Mouse (Mus musculus) heart, postnatal 0 days (tissue): ENCODE measurements around the gene Ptbp1. TPM values are rescaled to one million over a fixed set of nuclear protein-coding genes. Genes with fewer than 3 reads are reported as not detected.
A peak's percentile ranks its signal among the peaks of the same experiment; 100 is the strongest.

Experiments
- ATAC-seq: fragments of 200-750 bp; cut with Nextera tagmentation; 2 replicates; pipeline ENCODE4 v1.8.0; 2017; ENCODE audit warnings: low read depth, moderate number of reproducible peaks, moderate library complexity; ENCODE audit not compliant: insufficient read depth
- DNase-seq: peaks from one replicate; pipeline ENCODE4 v3.0.0-alpha.2; 2016; ENCODE audit warnings: low spot score
- H3K27ac ChIP-seq: fragments of 300-500 bp; sonication (generic); 2 replicates; pipeline ENCODE4 v1.5.1; 2014; ENCODE audit warnings: low read depth, mild to moderate bottlenecking
- H3K27me3 ChIP-seq: fragments of 300-500 bp; sonication (generic); 2 replicates; pipeline ENCODE4 v1.6.1; 2014; ENCODE audit warnings: low read length, mixed read lengths; ENCODE audit not compliant: control insufficient read depth, insufficient read depth
- H3K36me3 ChIP-seq: fragments of 300-500 bp; sonication (generic); replicated peaks from 2 replicates; pipeline ENCODE4 v1.6.1; 2014; ENCODE audit warnings: low read length, mixed read lengths; ENCODE audit not compliant: control insufficient read depth, insufficient read depth
- H3K4me1 ChIP-seq: fragments of 300-500 bp; sonication (generic); 2 replicates; pipeline ENCODE4 v1.6.1; 2014; ENCODE audit warnings: antibody characterized with exemption; ENCODE audit not compliant: control insufficient read depth, insufficient read depth
- H3K4me2 ChIP-seq: fragments of 300-500 bp; sonication (generic); 2 replicates; pipeline ENCODE4 v1.6.1; 2014; ENCODE audit warnings: low read depth, mild to moderate bottlenecking, low read length, moderate library complexity
- H3K4me3 ChIP-seq: fragments of 300-500 bp; sonication (generic); 2 replicates; pipeline ENCODE4 v1.5.1; 2014; ENCODE audit warnings: low read depth, low read length
- H3K9ac ChIP-seq: fragments of 300-500 bp; sonication (generic); replicated peaks from 2 replicates; pipeline ENCODE4 v1.6.1; 2014; ENCODE audit warnings: low read depth, low read length, mixed read lengths
- H3K9me3 ChIP-seq: fragments of 300-500 bp; sonication (generic); replicated peaks from 2 replicates; pipeline ENCODE4 v1.6.1; 2016; ENCODE audit warnings: low read length; ENCODE audit not compliant: control insufficient read depth
- CTCF ChIP-seq: IDR thresholded peaks from 2 replicates; pipeline ENCODE4 v1.5.1; 2016; ENCODE audit warnings: antibody characterized with exemption, control low read depth, low read depth
- EP300 ChIP-seq: IDR thresholded peaks from 2 replicates; pipeline ENCODE4 v1.6.1; 2016; ENCODE audit warnings: antibody characterized with exemption, low read depth
- WGBS: fragments of 180-500 bp; shearing (Covaris S2); extraction: QIAGEN DNeasy Blood & Tissue Kit; methylation state at CpG from one replicate; pipeline ENCODE4 v1.1.7; 2014; 5-methylcytosine and 5-hydroxymethylcytosine counted together
- polyA plus RNA-seq: library from polyadenylated mRNA; unstranded; fragments of >200 nt; fragmentation: Nextera tagmentation; extraction: Ambion mirVana; gene quantifications from 2 replicates; pipeline ENCODE4 v1.2.1, GENCODE M21; 2015
- total RNA-seq: library from RNA; depleted of rRNA; stranded (reverse); fragments of >200 nt; gene quantifications from 2 replicates; pipeline ENCODE4 v1.2.3, GENCODE M21; 2014; ENCODE audit warnings: low replicate concordance

Gene Ptbp1
- total and polyA plus RNA-seq, 2 experiments from 2014 or later: 40.4 to 186 TPM

- Histone ChIP-seq H3K9me3 (no peaks in the 10 kb centered on the region), H3K36me3 (peaks cover 11% of the 10 kb centered on the region), H3K4me3 (no peak overlapping the region), H3K9ac (no peak overlapping the region), H3K27ac (no peak overlapping the region), H3K27me3 (no peaks in the 10 kb centered on the region), H3K4me1 (peaks cover 3% of the 10 kb centered on the region; the same call in 1 of the 2 replicates), H3K4me2 (no peak overlapping the region)
- DNase-seq (no peak), ATAC-seq (no peak)
- WGBS: 74% methylated on average over 6 of the region's 6 CpGs
- no peak for TF ChIP-seq EP300
- no peak for TF ChIP-seq CTCF
Measured at GRCm38 (mm10) chr10:79823011-79823410, 31.2 kb upstream of the Ptbp1 start.

GRCm38 (mm10) chr10:79824413-79824812 is 29.8 kb upstream of the Ptbp1 start:
- peak; percentile 52; the same call in 1 of the 2 replicates for ATAC-seq
- WGBS: 34% methylated on average over 6 of the region's 6 CpGs
- Histone ChIP-seq H3K4me3 (no peak overlapping the region), H3K27me3 (no peaks in the 10 kb centered on the region), H3K36me3 (peaks cover 6% of the 10 kb centered on the region), H3K4me1 (peaks cover 3% of the 10 kb centered on the region; the same call in 1 of the 2 replicates), H3K9me3 (no peaks in the 10 kb centered on the region), H3K27ac (peak overlapping the region; percentile 67), H3K9ac (no peak overlapping the region), H3K4me2 (peak overlapping the region; percentile 40)
- no peak for TF ChIP-seq CTCF
- no peak for TF ChIP-seq EP300
- DNase-seq: peak; percentile 52

GRCm38 (mm10) chr10:79831583-79831982 is 22.6 kb upstream of the Ptbp1 start:
- Histone ChIP-seq H3K9ac (no peak overlapping the region), H3K27ac (no peak overlapping the region), H3K4me2 (no peak overlapping the region), H3K9me3 (no peaks in the 10 kb centered on the region), H3K36me3 (no peaks in the 10 kb centered on the region), H3K4me1 (0 out of 2 replicates have a peak, but pooled peaks cover 4% of the 10 kb centered on the region), H3K4me3 (no peak overlapping the region), H3K27me3 (no peaks in the 10 kb centered on the region)
- no peak for TF ChIP-seq EP300
- 78% methylated on average over 3 of the region's 3 CpGs for WGBS
- DNase-seq (no peak), ATAC-seq (no peak)

- 56% methylated on average over 7 of the region's 7 CpGs for WGBS
- no peak for ATAC-seq
Measured at GRCm38 (mm10) chr10:79832026-79832785, 22.0 kb upstream of the Ptbp1 start.

GRCm38 (mm10) chr10:79832786-79833181 is 21.4 kb upstream of the Ptbp1 start:
- Histone ChIP-seq H3K27me3 (no peaks in the 10 kb centered on the region), H3K4me3 (no peak overlapping the region), H3K27ac (no peak overlapping the region), H3K9ac (no peak overlapping the region), H3K4me1 (0 out of 2 replicates have a peak, but pooled peaks cover 4% of the 10 kb centered on the region), H3K9me3 (no peaks in the 10 kb centered on the region), H3K4me2 (no peak overlapping the region), H3K36me3 (no peaks in the 10 kb centered on the region)
- TF ChIP-seq CTCF (no peak), EP300 (no peak)
- ATAC-seq: no peak
- 75% methylated on average over 9 of the region's 9 CpGs for WGBS
- DNase-seq: no peak

More at GRCm38 (mm10) chr10:79832026-79832785, 22.0 kb upstream of the Ptbp1 start:
- TF ChIP-seq CTCF (no peak), EP300 (no peak)
- Histone ChIP-seq H3K4me3 (no peak overlapping the region), H3K9ac (no peak overlapping the region), H3K27ac (no peak overlapping the region), H3K27me3 (no peaks in the 10 kb centered on the region), H3K4me2 (no peak overlapping the region), H3K9me3 (no peaks in the 10 kb centered on the region), H3K4me1 (0 out of 2 replicates have a peak, but pooled peaks cover 4% of the 10 kb centered on the region), H3K36me3 (no peaks in the 10 kb centered on the region)
- DNase-seq: no peak
